Mouse (Mus musculus): ENCODE data around the gene Gm10645.

GRCm38 (mm10) chr8:83170894-83171293, 4.9 kb upstream of the Gm10645 start:
- TF ChIP-seq CTCF (IDR thresholded peaks at IDR 0.05; ENCODE audit: extremely low read depth, insufficient read depth, insufficient read length, insufficient replicate concordance) (no peak), POLR2A (IDR thresholded peaks at IDR 0.05; ENCODE audit: low read depth, low read length) (no peak)

Data from spleen, adult 2 months (tissue).